Mouse (Mus musculus): ENCODE measurements around the gene Itgam.
"Not testable (repeated sequence)": the region's sequence is repeated elsewhere in the genome, so short reads cannot be mapped to it uniquely, and the experiment has no call there.

Gene Itgam

DNA sequence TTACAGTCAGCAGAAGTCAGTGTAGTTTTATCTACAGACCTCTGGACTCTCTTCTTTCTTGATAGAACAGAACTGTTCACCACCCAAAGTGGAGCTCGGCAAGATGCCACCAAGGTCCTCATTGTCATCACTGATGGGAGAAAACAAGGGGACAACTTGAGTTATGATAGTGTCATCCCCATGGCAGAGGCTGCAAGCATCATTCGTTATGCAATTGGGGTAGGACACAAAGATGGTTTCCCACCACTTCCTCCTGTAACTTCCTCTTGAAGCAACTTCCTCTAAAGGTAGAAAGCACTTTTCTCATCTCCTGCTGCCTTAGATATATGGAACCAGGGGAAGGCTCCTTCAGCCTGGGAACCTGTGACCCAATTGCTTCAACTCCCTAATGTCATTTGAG lies 71.2 kb downstream of the Itgam start:
- no peak for DNase-seq

DNA sequence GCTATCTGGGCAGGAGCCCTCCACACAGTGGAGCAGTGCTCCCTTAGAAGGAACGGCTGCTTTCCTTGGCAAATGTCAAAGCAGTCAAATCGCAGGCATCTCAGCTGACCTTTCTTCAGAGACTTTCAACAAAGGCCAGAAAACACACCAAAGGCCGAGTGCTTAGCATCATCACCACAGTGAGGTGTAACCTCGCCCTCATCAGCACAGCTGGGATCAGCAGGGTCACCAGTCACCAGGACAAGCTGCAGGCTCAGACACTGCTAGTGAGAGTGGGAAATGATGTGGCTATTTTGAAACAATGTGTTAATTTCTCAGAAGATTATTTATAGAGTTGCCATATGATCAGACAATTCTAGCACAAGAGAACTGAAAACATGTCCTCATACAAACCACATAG lies 74.5 kb downstream of the Itgam start:
- DNase-seq, result no peak

DNA sequence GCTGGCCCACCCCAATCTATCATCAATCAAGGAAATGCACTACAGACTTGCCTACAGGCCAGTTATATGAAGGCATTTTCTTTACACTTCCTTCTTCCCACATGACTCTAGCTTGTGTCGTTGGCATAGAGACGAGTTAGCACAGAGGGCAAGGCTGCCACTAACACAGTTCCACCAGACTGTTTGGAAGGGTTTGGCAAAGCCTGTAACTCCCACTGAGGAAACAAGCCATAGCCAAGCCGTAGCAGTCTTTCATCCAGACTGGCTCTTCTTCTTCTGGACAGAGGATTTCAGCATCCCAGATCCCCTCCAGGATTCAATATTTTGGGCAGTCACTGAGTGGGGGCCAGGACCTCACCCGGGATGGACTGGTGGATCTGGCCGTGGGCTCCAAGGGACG lies 77.2 kb downstream of the Itgam start:
- DNase-seq, result no peak

DNA sequence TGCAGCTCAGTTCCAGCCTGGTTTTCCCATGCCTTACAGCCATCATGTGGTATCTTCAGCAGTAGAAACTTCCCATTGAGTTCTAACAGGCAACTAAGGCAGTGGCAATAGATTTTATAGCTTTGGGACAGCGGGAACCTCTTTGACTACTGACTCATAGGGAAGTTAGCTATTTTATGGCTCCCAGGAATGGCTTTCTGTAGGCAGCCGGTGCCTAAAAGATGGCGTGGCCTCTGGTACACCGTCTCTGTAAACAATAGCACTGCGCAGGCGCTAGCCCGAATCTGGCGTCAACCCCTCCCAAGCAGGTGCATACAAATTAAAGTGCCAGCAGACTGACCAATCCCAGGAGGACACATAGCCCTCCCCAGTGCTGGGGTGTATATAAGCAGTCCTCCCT lies 88.5 kb downstream of the Itgam start:
- DNase-seq, result no peak

DNA sequence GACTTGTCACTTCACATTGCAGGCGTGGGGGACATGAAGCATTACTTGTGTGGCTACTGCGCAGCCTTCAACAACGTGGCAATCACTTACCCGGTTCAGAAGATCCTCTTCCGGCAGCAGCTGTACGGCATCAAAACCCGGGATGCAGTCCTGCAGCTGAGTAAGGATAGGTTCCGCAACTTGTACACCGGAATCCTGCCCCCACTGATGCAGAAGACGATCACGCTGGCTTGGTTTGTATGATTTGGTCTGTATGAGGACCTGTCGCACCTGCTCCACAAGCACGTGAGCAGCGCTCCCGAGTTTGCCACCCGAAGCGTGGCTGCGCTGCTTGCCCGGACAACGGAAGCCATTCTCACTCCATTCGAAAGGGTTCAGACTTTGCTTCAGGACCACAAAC lies 91.6 kb downstream of the Itgam start, which contains the start of gene Itgad:
Gene Itgad (plus strand): TSS at position 301 of the 400 bp plus-strand sequence.
- DNase-seq, result no peak

DNA sequence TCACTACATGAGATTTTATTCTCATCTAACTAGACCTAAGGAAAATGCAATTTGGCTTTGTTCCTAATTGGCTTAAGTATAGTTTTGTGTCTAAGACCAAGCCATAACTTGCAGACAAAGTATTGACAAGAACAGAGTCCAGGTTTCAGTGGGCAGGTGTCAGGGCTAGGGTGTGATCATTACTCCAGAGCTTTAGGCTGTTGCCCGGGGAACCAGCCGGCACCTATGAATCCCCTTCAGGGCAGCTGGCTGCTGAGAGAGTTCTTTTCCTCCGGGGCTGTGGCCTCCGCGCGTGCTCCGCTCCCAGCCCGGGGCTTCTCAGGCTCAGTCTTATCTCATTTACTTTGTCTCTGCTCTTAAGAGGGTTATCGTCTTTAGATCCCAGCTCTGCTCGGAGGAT lies 92.5 kb downstream of the Itgam start:
- DNase-seq, result no peak

DNA sequence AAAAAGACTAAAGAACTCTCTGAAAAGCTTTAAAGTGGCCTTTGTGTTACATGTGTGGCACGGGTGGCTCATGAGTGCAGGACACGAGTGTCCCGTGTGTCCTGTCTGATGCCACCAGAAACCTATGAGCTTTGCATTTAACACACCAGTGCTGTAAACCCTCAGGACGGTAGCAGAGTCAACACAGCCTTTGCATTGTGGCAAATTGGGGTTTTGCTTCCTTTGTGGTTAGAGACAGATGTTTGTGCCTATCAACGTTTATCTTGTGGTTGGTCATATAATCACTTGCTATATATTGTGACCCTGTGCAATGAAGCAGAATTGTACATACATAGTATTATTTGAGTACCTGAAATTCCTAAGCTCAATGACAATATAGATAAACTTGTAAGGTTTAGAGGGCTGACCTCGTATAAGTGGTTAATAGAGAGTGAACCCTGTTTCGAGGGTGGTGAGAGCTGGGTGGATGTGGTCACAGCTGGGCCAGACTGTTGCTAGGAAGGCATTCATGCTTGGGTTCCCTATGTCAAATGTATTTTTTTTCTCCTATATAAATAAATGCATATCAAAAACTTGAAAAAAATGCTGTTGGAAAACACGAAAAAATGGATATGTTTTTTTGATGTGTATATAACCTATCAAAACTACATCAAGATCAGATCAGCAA lies 96.4 kb downstream of the Itgam start:
- not testable (repeated sequence) for DNase-seq

DNA sequence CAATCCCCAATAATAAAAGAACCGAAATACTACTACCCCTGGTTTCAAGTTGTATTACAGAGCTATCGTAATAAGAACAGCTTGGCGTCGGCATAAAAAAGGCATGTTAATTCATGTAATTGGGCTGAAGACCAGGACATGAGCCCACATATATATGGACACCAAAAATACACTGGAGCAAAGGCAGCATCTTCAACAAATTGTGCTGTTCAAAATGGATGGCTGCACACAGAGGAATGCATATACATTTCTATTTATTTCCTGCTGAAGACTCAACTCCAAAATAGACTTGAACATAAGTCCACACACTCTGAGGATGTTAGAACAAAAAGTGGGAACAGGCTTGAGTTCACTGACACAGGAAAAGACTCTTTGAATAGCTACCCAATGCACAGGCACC lies 101.6 kb downstream of the Itgam start:
- no peak for DNase-seq

DNA sequence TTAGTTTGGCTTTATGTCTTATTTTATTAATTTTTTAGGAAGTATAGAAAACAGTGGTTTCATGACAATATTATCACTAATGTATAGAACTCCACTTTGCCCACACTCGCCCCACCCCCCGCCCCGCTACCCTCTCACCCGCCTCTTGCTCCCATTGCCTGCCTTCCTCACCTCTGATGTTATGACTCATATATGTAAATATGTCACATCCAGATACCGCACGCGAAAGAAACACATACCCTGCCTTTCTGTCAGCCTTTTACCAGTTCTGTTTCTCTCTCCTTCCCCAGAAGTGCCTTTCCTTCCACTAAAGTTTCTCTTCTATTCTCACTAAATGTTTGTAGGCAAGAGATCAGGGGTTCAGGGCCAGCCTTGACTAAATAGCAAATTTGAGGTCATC lies 104.0 kb downstream of the Itgam start:
- no peak for DNase-seq

All from cerebellum, adult 8-10 months (tissue).